Mouse (Mus musculus): ENCODE data around the gene Ppara. TPM values are rescaled to one million over a fixed set of nuclear protein-coding genes. Genes with fewer than 3 reads are reported as not detected.

The Ppara gene
- polyA plus RNA-seq, 1 experiment from 2014 or later, result 1.3 TPM

DNA sequence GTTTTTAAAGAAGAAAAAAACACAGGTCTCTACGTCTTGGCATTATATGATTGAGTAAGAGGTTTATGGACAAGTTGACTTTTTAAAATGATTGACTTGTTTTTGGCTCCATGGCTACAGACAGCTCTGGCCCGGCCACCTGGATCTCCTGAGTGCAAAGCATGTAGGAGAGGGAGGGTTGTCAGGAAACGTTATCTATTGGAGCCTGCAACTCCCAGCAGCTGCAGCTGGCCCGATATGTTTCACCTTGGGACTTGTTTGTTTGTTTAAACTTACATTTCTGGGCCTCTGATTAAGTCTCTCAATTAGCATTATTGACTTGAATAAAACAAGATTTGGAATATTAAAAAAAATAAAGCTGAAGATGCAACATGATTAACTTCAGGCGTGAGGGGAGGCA, 91.9 kb downstream of the Ppara start:
- Histone ChIP-seq H3K4me2 (no peak overlapping the region), H3K9ac (no peak overlapping the region), H3K27me3 (replicated peaks) (no peaks in the 10 kb centered on the region; the same call in 1 of the 2 replicates), H3K27ac (no peak overlapping the region), H3K4me1 (peaks cover 5% of the 10 kb centered on the region), H3K9me3 (no peaks in the 10 kb centered on the region), H3K4me3 (no peak overlapping the region), H3K36me3 (replicated peaks) (no peaks in the 10 kb centered on the region)
- 74% methylated on average over 5 of the region's 5 CpGs for WGBS
- ATAC-seq (replicated peaks), result no peak

DNA sequence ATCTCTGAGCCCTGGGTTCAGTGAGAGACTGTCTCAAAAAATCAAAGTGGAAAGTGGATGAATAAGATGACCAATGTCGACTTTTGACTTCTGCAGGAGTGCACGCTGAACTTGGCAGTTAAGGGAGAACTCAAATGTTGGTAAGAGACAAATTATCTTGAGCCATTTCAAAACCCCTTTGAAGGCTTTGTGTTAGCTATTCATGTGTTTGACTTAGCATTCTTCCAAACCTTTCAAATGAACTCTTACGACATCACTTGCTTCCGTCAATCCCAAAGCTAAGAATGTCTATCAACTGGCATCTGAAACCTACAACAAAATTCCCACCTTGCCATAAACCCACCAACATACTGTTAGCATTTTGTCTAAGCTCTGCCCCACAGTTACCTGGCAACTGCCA, 93.3 kb downstream of the Ppara start:
- Histone ChIP-seq H3K36me3 (replicated peaks) (no peaks in the 10 kb centered on the region), H3K9me3 (no peaks in the 10 kb centered on the region), H3K9ac (no peak overlapping the region), H3K4me1 (peaks cover 12% of the 10 kb centered on the region), H3K27ac (no peak overlapping the region), H3K27me3 (replicated peaks) (no peaks in the 10 kb centered on the region), H3K4me2 (no peak overlapping the region), H3K4me3 (no peak overlapping the region)
- no peak for ATAC-seq (replicated peaks)
- 87% methylated on average over 4 of the region's 4 CpGs for WGBS

DNA sequence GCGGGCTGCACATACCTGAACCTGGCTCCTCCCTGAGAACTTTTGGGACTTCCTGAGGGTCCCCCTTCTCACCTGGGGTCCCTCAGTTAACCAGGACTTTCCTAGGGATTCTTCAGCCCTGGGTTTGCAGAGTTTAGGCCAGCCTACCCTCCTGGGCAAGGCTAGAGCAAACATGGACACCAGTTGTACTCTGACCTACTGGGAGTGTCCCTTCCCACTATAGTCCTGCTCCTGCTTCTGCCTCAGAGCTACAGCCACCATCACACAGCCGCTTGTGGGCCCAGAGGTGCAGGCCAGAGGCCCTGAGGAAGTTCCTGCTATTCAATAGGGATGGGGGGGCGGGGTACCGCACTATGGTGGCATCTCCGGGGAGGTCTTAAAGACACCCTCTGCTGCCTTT, 94.7 kb downstream of the Ppara start:
- no peak overlapping the region for H3K4me3 ChIP-seq
- H3K4me1 ChIP-seq, result peaks cover 12% of the 10 kb centered on the region
- no peak overlapping the region for H3K27ac ChIP-seq
- H3K4me2 ChIP-seq, result no peak overlapping the region
- H3K9ac ChIP-seq, result no peak overlapping the region
- ATAC-seq (replicated peaks), result no peak
- 63% methylated on average over 5 of the region's 5 CpGs for WGBS
- no peaks in the 10 kb centered on the region for H3K9me3 ChIP-seq
- no peaks in the 10 kb centered on the region for H3K27me3 ChIP-seq (replicated peaks)
- no peaks in the 10 kb centered on the region for H3K36me3 ChIP-seq (replicated peaks)

DNA sequence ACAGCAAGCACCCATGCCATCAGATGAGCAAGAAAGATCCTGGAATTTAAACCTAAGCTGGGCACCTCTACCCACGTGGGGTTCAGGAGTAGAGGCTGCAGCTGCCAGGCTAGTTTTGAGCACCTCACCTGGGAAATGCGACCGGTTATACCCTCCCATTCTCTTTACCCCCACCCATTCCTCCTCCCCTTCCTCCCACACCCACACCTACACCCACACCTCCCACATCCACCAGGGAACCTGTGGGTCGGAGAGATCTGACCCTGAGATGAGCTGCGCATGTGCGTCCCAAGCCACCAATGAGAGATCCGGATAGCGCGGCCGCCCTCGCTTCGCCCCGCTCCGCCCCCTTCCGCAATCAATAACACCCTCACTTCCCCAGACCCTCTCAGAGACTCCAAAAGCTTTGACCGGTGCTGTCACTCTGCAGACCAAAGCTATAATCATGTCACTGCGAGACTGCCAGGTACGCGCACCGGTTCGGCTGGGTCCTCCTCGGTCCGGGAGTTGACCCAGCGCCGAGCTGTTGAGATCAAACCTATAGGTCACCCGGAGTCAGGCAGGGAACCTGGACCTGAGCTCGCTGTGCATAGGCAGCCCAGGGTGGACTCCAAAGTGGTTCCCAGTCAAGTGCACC, 97.3 kb downstream of the Ppara start, which contains the start of gene Ttc38:
Gene Ttc38 (plus strand): TSS at position 353 of the 637 bp plus-strand sequence.
- H3K4me2 ChIP-seq, result peak within 1 kb of the TSS; percentile 84
- under 1% methylated on average over 27 of the region's 27 CpGs for WGBS
- H3K27ac ChIP-seq, result peak within 1 kb of the TSS; percentile 32; the same call in 1 of the 2 replicates

GRCm38 (mm10) chr15:85832599-85832998, 97.8 kb downstream of the Ppara start:
- peak overlapping the region; percentile 32; the same call in 1 of the 2 replicates for H3K27ac ChIP-seq
- 53% methylated on average over 8 of the region's 8 CpGs for WGBS
- no peaks in the 10 kb centered on the region for H3K27me3 ChIP-seq (replicated peaks)
- H3K9ac ChIP-seq, result peak overlapping the region; percentile 60
- ATAC-seq (replicated peaks), result no peak
- H3K4me3 ChIP-seq, result peak overlapping the region; percentile 60
- H3K9me3 ChIP-seq, result no peaks in the 10 kb centered on the region
- H3K4me2 ChIP-seq, result peak overlapping the region; percentile 84
- peaks cover 12% of the 10 kb centered on the region for H3K4me1 ChIP-seq
- H3K36me3 ChIP-seq (replicated peaks), result no peaks in the 10 kb centered on the region

More for the DNA sequence above, 97.3 kb downstream of the Ppara start, which contains the start of gene Ttc38:
- Histone ChIP-seq H3K27me3 (replicated peaks) (no peaks in the 10 kb centered on the region), H3K9me3 (no peaks in the 10 kb centered on the region), H3K4me3 (peak within 1 kb of the TSS; percentile 60), H3K4me1 (peaks cover 12% of the 10 kb centered on the region), H3K36me3 (replicated peaks) (no peaks in the 10 kb centered on the region), H3K9ac (peak within 1 kb of the TSS; percentile 60)
- ATAC-seq (replicated peaks), result peak; percentile 94

GRCm38 (mm10) chr15:85835335-85835734, 100.6 kb downstream of the Ppara start:
- Histone ChIP-seq H3K4me1 (peaks cover 12% of the 10 kb centered on the region), H3K4me3 (no peak overlapping the region), H3K36me3 (replicated peaks) (no peaks in the 10 kb centered on the region), H3K9ac (no peak overlapping the region), H3K27ac (no peak overlapping the region), H3K9me3 (no peaks in the 10 kb centered on the region), H3K4me2 (no peak overlapping the region), H3K27me3 (replicated peaks) (no peaks in the 10 kb centered on the region)
- no peak for ATAC-seq (replicated peaks)
- 63% methylated on average over 3 of the region's 3 CpGs for WGBS

DNA sequence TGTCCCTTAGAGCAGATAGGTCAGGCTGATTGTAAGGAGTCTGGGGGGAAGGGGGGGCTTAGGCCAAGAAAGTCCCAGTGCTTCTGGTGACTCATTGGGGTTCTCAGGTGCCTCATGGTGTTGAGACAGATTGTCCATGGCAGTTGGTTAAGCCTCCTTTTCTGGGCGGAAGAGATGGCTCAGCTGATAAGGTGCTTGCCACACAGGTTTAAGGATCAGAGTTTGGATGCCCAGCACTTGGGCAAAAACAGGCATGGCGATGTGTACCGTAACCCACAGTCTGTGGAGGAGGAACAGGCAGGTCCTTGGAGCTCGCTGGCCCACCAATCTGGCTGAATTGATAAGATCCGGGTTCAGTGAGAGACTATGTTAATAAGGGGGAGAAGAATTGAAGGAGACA, 102.1 kb downstream of the Ppara start:
- H3K27me3 ChIP-seq (replicated peaks), result no peaks in the 10 kb centered on the region
- peaks cover 6% of the 10 kb centered on the region for H3K4me1 ChIP-seq
- no peaks in the 10 kb centered on the region for H3K9me3 ChIP-seq
- H3K36me3 ChIP-seq (replicated peaks), result no peaks in the 10 kb centered on the region
- no peak overlapping the region for H3K27ac ChIP-seq
- ATAC-seq (replicated peaks), result no peak
- WGBS, result 97% methylated on average over 5 of the region's 5 CpGs
- H3K4me3 ChIP-seq, result no peak overlapping the region
- H3K4me2 ChIP-seq, result no peak overlapping the region
- no peak overlapping the region for H3K9ac ChIP-seq

DNA sequence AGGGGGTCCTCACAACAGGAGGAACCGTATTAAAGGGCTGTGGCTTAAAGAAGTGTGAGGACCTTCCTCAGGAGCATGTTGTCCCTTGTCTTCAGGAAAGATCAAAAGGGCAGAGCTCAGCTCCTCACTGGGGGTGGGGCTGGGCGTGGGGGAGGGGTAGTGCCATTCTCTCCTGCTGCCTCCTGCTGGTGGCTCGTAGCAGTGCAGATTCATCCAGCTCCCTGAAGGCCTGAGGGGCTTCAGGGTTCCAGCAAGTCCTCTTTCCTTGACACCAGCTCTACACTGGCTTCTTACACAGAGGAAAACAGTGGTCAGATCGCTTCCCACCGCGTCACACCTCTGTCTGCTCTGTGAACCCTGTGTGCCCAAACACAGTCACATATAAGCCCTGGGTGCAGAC, 106.2 kb downstream of the Ppara start:
- H3K9me3 ChIP-seq, result no peaks in the 10 kb centered on the region
- H3K4me3 ChIP-seq, result no peak overlapping the region
- H3K4me2 ChIP-seq, result no peak overlapping the region
- H3K36me3 ChIP-seq (replicated peaks), result no peaks in the 10 kb centered on the region
- no peak overlapping the region for H3K9ac ChIP-seq
- WGBS, result 33% methylated on average over 6 of the region's 6 CpGs
- H3K4me1 ChIP-seq, result no peaks in the 10 kb centered on the region
- H3K27ac ChIP-seq, result no peak overlapping the region
- H3K27me3 ChIP-seq (replicated peaks), result no peaks in the 10 kb centered on the region
- no peak for ATAC-seq (replicated peaks)

DNA sequence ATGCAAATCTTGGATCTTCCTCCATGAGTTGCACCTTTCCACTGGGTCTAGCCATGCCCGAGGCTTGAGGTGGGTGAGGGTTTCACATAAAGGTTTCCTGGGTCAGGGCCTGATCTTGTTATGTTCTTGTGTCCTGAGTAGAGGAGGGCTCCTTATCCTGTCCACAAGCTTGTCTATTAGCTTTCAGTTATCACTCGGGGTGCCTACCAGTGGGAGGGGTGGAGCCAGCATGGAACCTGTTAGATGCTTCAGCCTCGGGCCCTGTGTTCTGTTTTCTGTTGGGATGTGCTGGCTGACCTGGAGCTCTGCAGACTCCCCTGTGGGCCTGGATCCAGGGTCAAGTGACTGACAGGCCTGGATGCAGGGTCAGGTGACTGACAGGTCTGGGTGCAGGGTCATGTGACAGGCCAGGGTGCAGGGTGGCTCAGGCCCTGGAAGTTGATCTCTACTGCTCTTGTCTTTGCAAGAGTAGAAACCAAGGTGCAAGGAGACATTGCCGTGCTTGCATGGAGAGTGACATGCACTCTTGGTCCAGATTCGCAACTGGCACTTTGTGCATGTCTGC, 107.1 kb downstream of the Ppara start:
- Histone ChIP-seq H3K9me3 (no peaks in the 10 kb centered on the region), H3K27me3 (replicated peaks) (no peaks in the 10 kb centered on the region), H3K27ac (no peak overlapping the region), H3K36me3 (replicated peaks) (no peaks in the 10 kb centered on the region), H3K4me3 (no peak overlapping the region), H3K9ac (no peak overlapping the region), H3K4me1 (no peaks in the 10 kb centered on the region), H3K4me2 (no peak overlapping the region)
- WGBS, result 72% methylated on average over 5 of the region's 5 CpGs
- ATAC-seq (replicated peaks), result no peak

DNA sequence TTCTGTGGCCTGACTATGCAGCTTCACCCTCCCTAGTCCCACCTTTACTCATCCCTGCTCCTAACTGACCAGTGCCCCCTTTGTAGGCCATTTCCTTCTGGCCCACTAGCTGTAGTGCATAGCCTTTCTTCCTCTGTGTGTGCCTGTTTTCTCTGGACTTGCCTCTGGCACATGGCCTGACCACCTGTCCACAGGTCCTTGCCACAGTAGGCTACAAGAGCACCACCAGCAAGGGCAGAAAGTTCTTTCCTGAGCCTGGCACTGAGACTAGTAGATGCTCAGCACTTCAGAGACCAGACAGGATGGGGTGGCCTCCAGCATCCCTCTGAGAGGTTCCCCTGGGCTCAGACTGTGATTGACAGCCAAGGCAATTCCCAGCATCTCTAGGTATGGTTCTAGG, 110.3 kb downstream of the Ppara start:
- Histone ChIP-seq H3K9ac (no peak overlapping the region), H3K27me3 (replicated peaks) (no peaks in the 10 kb centered on the region), H3K36me3 (replicated peaks) (no peaks in the 10 kb centered on the region), H3K9me3 (no peaks in the 10 kb centered on the region), H3K27ac (no peak overlapping the region), H3K4me3 (no peak overlapping the region), H3K4me2 (no peak overlapping the region), H3K4me1 (no peaks in the 10 kb centered on the region)
- ATAC-seq (replicated peaks), result no peak

DNA sequence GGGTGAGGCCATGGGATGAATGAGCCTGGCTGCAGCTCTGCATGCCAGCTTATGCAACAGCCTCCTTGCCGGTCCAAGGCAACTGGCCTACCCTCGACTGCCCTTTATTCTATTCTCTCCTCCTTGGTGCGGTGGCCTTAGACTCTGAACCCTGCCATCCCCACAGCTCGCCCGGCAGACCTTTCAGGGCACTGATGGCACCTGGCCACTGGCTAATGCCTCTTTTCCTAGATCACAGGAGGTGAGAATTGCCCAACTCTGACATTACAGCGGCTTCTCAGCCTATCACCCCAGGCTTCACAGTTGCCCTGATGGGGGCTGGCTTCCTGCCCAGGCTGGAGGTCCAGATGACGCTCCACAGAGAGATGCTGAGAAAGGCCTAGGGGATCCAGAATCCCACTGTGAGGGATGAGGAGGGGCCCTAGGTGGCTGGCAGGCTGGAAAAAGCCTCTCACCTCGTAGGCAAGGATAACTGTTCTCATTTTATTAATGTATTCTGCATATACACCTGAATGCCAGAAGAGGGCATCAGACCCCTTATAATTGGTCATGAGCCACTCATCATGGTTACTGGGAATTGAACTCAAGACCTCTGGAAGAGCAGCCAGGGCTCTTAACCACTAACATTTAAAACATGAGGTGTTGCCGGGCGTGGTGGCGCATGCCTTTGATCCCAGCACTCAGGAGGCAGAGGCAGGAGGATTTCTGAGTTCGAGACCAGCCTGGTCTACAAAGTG, 117.0 kb downstream of the Ppara start:
- H3K27me3 ChIP-seq (replicated peaks), result no peaks in the 10 kb centered on the region
- no peaks in the 10 kb centered on the region for H3K9me3 ChIP-seq
- no peak overlapping the region for H3K4me2 ChIP-seq
- no peaks in the 10 kb centered on the region for H3K36me3 ChIP-seq (replicated peaks)
- no peak overlapping the region for H3K4me3 ChIP-seq
- H3K9ac ChIP-seq, result no peak overlapping the region
- no peak overlapping the region for H3K27ac ChIP-seq
- no peaks in the 10 kb centered on the region for H3K4me1 ChIP-seq
- 80% methylated on average over 12 of the region's 12 CpGs for WGBS
- no peak for ATAC-seq (replicated peaks)

Data from midbrain, embryonic 15.5 days (tissue).